Mouse (Mus musculus): Measurements from ENCODE around the gene Tmc2. TPM values are rescaled to one million over a fixed set of nuclear protein-coding genes. Genes with fewer than 3 reads are reported as not detected.

Gene Tmc2
- total RNA-seq, 2 experiments from 2014 or later, result not detected

DNA sequence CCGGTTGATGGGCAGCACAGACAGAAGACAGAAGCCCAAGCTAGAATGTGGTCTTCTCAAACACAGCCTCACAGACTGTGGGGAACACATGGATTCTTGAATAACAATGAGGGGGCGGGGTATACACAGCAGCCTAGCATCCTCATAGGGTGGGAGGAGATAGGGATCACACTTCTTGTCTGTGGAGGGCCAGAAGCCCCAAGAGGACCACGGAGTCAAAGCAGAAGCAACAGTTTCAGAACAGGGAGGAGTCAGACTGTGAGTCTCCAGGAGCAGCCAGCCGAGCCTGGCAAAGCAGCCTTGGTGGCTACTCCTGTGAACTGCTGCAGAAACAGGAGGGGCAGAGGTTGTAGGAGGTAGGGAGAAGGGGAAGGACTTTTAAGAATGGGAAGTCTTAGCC is 98.5 kb downstream of the Tmc2 start:
- no peak for DNase-seq (ENCODE audit: low spot score in 2 of 2)
- intact Hi-C loops (cut with DNase I), result loop anchor here (10.0 kb wide), 1 partner anchor 231 kb away; no protein-coding TSS in a partner anchor

DNA sequence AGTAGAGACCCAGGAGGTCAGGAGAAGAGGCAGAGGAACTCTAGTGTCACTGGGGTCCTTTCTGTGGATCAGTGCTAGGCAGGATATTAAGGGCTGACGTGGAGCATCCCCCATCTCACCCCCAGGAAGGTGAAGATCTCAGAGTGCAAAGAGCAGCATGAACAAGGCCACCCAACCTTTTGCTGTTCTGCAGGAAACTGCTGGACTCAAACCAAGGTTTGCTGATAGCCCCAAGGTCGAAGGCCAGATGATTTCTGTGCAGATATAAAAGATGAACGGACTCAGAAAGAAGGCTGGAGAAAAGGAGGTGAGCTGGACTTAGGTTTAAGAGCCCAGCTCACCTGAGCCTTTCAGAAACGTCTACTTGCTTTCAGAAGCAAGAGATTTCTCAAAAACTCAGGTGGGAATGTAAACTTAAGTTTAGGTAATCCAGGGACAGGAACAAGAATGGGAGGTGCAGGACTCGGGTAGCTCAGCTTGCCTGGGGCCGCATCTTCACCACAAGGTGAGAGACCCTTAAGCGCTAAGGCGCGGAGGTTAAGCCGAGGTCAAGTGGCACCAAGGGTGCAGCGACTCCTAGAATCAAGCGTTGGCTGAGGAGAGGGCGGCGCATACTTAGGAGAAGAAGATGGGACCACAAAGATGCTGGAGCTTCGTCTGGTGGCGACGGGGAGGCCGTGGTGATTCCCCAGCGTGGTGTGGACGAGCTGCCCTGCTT is 99.4 kb downstream of the Tmc2 start:
- no peak for DNase-seq (ENCODE audit: low spot score in 2 of 2)
- intact Hi-C loops (cut with DNase I), result loop anchor here (10.0 kb wide), 1 partner anchor 230 kb away; no protein-coding TSS in a partner anchor

- peak in 1 of 2 experiments; percentile 39 for DNase-seq (ENCODE audit: low spot score in 2 of 2)
- intact Hi-C loops (cut with DNase I), result loop anchor here (10.0 kb wide), 1 partner anchor 230 kb away; no protein-coding TSS in a partner anchor
These were observed 99.9 kb downstream of the Tmc2 start, which contains the start of gene Ebf4 for GRCm38 (mm10) chr2:130294936-130295277. Ebf4 (plus strand) TSS chr2:130295169.

- intact Hi-C loops (cut with DNase I), result loop anchor here (10.0 kb wide), 1 partner anchor 229 kb away; no protein-coding TSS in a partner anchor
- DNase-seq (ENCODE audit: low spot score in 2 of 2), result peak in 1 of 2 experiments; percentile 52
These were observed 100.5 kb downstream of the Tmc2 start for GRCm38 (mm10) chr2:130295331-130296133.

- intact Hi-C loops (cut with DNase I), result loop anchor here (10.0 kb wide), 1 partner anchor 229 kb away; no protein-coding TSS in a partner anchor
- DNase-seq (ENCODE audit: low spot score in 2 of 2), result no peak
These were observed 101.2 kb downstream of the Tmc2 start for GRCm38 (mm10) chr2:130296134-130296745.

DNA sequence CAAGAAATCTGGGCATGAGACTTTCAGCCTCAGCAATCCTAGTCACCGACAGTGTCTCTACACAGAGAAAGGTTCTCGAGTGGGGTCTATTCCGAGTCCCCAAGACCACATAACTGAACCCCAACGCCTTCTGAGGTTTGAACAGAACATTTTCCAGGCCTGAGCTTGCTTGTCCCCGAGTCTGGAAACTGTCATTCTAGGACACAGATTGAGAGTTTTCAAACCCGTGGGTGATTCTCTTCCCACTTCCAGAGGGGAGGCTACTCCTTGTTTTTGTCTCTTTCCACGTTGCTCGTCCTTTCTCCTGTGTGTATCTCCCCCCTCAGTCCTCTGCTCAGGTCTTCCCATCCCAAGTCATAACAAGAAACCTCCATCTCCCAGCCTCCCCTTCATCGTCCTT is 102.6 kb downstream of the Tmc2 start:
- intact Hi-C loops (cut with DNase I), result loop anchor here (10.0 kb wide), 1 partner anchor 227 kb away; no protein-coding TSS in a partner anchor

DNA sequence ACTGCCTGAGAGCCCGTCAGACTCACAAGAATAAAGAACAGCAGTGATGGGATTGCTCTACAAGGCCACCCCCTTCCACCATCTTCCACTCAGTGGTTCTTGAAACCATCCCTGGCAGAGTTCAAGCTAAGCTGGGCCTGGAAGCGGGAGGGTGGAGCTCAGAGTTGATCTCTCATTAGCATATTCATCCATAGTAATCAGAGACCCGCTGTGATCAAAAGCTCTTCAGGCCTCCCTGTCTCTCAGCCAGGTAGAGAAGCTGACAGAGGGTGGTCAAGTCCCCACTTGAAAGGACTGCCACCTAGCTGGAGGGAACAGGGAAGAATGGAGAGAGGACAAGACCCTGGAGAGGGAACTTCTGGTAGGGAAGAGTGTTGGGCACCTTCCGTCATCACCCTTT is 108.0 kb downstream of the Tmc2 start:
- intact Hi-C loops (cut with DNase I), result no loop called here
- DNase-seq (ENCODE audit: low spot score in 2 of 2), result no peak

More for the DNA sequence above, 102.6 kb downstream of the Tmc2 start:
- no peak for DNase-seq (ENCODE audit: low spot score in 2 of 2)

Other genes starting within 250 kb of the Tmc2 start
- 1 to 10 TPM; 4.0 to 5.5 TPM for gene Tgm3, start 182.8 kb upstream of the Tmc2 start, total RNA-seq (2021)
- under 1 TPM; 0.32 to 0.33 TPM for gene Tgm6, start 82.8 kb upstream of the Tmc2 start, total RNA-seq (2021)
- gene Snrpb, start 15.8 kb upstream of the Tmc2 start, total RNA-seq (2021), result 100 to 1,000 TPM; 103 to 105 TPM
- 100 to 1,000 TPM; 125 to 144 TPM for gene Nop56, start 79.2 kb downstream of the Tmc2 start, total RNA-seq (2021)
- 100 to 1,000 TPM; 260 to 269 TPM for gene Idh3b, start 89.4 kb downstream of the Tmc2 start, total RNA-seq (2021)
- 10 to 100 TPM in 1 of 2 experiments, 1 to 10 TPM in 1; 9.1 to 11.7 TPM for gene Ebf4, start 100.0 kb downstream of the Tmc2 start, total RNA-seq (2021)
- 10 to 100 TPM in 1 of 2 experiments, 1 to 10 TPM in 1; 8.5 to 13.2 TPM for gene Cpxm1, start 202.4 kb downstream of the Tmc2 start, total RNA-seq (2021)
- gene Gm28372, start 210.0 kb downstream of the Tmc2 start, total RNA-seq (2021), result not detected
- gene 1700020A23Rik, start 210.1 kb downstream of the Tmc2 start, total RNA-seq (2021), result not detected
- gene Tmem239, start 211.3 kb downstream of the Tmc2 start, total RNA-seq (2021), result not detected
- gene Vps16, start 229.1 kb downstream of the Tmc2 start, total RNA-seq (2021), result 10 to 100 TPM; 66.7 to 83.6 TPM
- gene Pced1a, start 229.5 kb downstream of the Tmc2 start, total RNA-seq (2021), result 10 to 100 TPM; 21.3 to 22.1 TPM